Mouse (Mus musculus) stomach, postnatal 0 days (tissue): ENCODE measurements around the gene Gm1113. TPM values are rescaled to one million over a fixed set of nuclear protein-coding genes. Genes with fewer than 3 reads are reported as not detected.

Experiments
- ATAC-seq: fragments of 200-750 bp; cut with Nextera tagmentation; 2 replicates; pipeline ENCODE4 v1.8.0; 2017; ENCODE audit not compliant: low FRiP score, low TSS enrichment
- DNase-seq: peaks from one replicate; pipeline ENCODE4 v3.0.0-alpha.2; 2016; ENCODE audit warnings: low spot score
- H3K27ac ChIP-seq: fragments of 300-500 bp; sonication (generic); replicated peaks from 2 replicates; pipeline ENCODE4 v1.5.1; 2014; ENCODE audit warnings: mild to moderate bottlenecking, control low read depth
- H3K27me3 ChIP-seq: fragments of 300-500 bp; sonication (generic); 2 replicates; pipeline ENCODE4 v1.6.1; 2014; ENCODE audit warnings: low read length; ENCODE audit not compliant: control insufficient read depth, insufficient read depth
- H3K36me3 ChIP-seq: fragments of 300-500 bp; sonication (generic); 2 replicates; pipeline ENCODE4 v1.6.1; 2014; ENCODE audit warnings: low read length, mixed read lengths; ENCODE audit not compliant: control insufficient read depth, insufficient read depth
- H3K4me1 ChIP-seq: fragments of 300-500 bp; sonication (generic); replicated peaks from 2 replicates; pipeline ENCODE4 v1.6.1; 2014; ENCODE audit warnings: antibody characterized with exemption; ENCODE audit not compliant: control insufficient read depth, insufficient read depth
- H3K4me2 ChIP-seq: fragments of 300-500 bp; sonication (generic); replicated peaks from 2 replicates; pipeline ENCODE4 v1.6.1; 2014; ENCODE audit warnings: low read depth, mild to moderate bottlenecking, control low read depth, moderate library complexity
- H3K4me3 ChIP-seq: fragments of 300-500 bp; sonication (generic); 2 replicates; pipeline ENCODE4 v1.5.1; 2014; ENCODE audit warnings: low read depth, low read length, control low read depth
- H3K9ac ChIP-seq: fragments of 300-500 bp; sonication (generic); 2 replicates; pipeline ENCODE4 v1.6.1; 2014; ENCODE audit warnings: mild to moderate bottlenecking, low read length, control low read depth, mixed read lengths
- H3K9me3 ChIP-seq: fragments of 300-500 bp; sonication (generic); 2 replicates; pipeline ENCODE4 v1.6.1; 2016; ENCODE audit warnings: low read length; ENCODE audit not compliant: control insufficient read depth
- CTCF ChIP-seq: IDR thresholded peaks from 2 replicates; pipeline ENCODE4 v1.5.1; 2016; ENCODE audit warnings: antibody characterized with exemption, low read depth, mild to moderate bottlenecking, moderate library complexity
- EP300 ChIP-seq: optimal IDR thresholded peaks from 2 replicates; pipeline ENCODE3; 2016; ENCODE audit warnings: antibody characterized with exemption
- WGBS: fragments of 180-500 bp; shearing (Covaris S2); extraction: QIAGEN DNeasy Blood & Tissue Kit; methylation state at CpG from one replicate; pipeline ENCODE4 v1.1.7; 2014; 5-methylcytosine and 5-hydroxymethylcytosine counted together
- polyA plus RNA-seq: library from polyadenylated mRNA; unstranded; fragments of >200 nt; fragmentation: Nextera tagmentation; extraction: Ambion mirVana; gene quantifications from 2 replicates; pipeline ENCODE4 v1.2.1, GENCODE M21; 2015

Gene Gm1113
- polyA plus RNA-seq, 1 experiment from 2014 or later: not detected

- 42% methylated on average over 8 of the region's 8 CpGs for WGBS
- no peak overlapping the region for H3K4me2 ChIP-seq
- no peaks in the 10 kb centered on the region for H3K27me3 ChIP-seq
- H3K27ac ChIP-seq: 0 out of 2 replicates have a peak overlapping the region, but pooled peaks have one; percentile 18
- peak; percentile 24; the same call in 1 of the 2 replicates for TF ChIP-seq CTCF
- no peak for TF ChIP-seq EP300
- H3K9me3 ChIP-seq: no peaks in the 10 kb centered on the region
- no peak overlapping the region for H3K9ac ChIP-seq
- ATAC-seq: peak; percentile 98
- no peaks in the 10 kb centered on the region for H3K36me3 ChIP-seq
- no peak overlapping the region for H3K4me3 ChIP-seq
- no peaks in the 10 kb centered on the region for H3K4me1 ChIP-seq
- DNase-seq: peak; percentile 76
Measured at GRCm38 (mm10) chr9:35467264-35467817, 50.7 kb downstream of the Gm1113 start.

GRCm38 (mm10) chr9:35459594-35459993 is 58.5 kb downstream of the Gm1113 start:
- H3K27me3 ChIP-seq: no peaks in the 10 kb centered on the region
- peaks cover 11% of the 10 kb centered on the region for H3K36me3 ChIP-seq
- TF ChIP-seq CTCF: no peak
- TF ChIP-seq EP300: no peak
- no peak overlapping the region for H3K27ac ChIP-seq
- H3K9me3 ChIP-seq: no peaks in the 10 kb centered on the region
- no peak overlapping the region for H3K4me2 ChIP-seq
- H3K9ac ChIP-seq: no peak overlapping the region
- WGBS: 80% methylated on average over 8 of the region's 8 CpGs
- no peaks in the 10 kb centered on the region for H3K4me1 ChIP-seq
- ATAC-seq: no peak
- H3K4me3 ChIP-seq: no peak overlapping the region
- DNase-seq: no peak

Other genes with a start within 250 kb of the Gm1113 start
- gene Cdon, start 97.1 kb downstream of the Gm1113 start, polyA plus RNA-seq: 2.5 and 2.7 TPM in 2 replicates
- 0.38 and 0.50 TPM in 2 replicates for gene Ddx25, start 40.3 kb upstream of the Gm1113 start, polyA plus RNA-seq
- 7.9 and 9.3 TPM in 2 replicates for gene Pus3, start 40.3 kb upstream of the Gm1113 start, polyA plus RNA-seq
- 0.19 and 0.31 TPM in 2 replicates for gene Pate2, start 52.0 kb upstream of the Gm1113 start, polyA plus RNA-seq
- gene Hyls1, start 52.1 kb upstream of the Gm1113 start, polyA plus RNA-seq: 4.1 and 4.7 TPM in 2 replicates
- gene Pate4, start 93.7 kb upstream of the Gm1113 start, polyA plus RNA-seq: not detected in 2 replicates
- gene Pate3, start 129.9 kb upstream of the Gm1113 start, polyA plus RNA-seq: not detected in 2 replicates
- gene Pate1, start 169.1 kb upstream of the Gm1113 start, polyA plus RNA-seq: not detected in 2 replicates
- gene Gm17677, start 222.8 kb upstream of the Gm1113 start, polyA plus RNA-seq: not detected in 2 replicates